Mouse (Mus musculus) testis, adult 2 months (tissue): ENCODE data around the gene Cpm.

Experiments used
- CTCF ChIP-seq: fragments of 200-500 bp; IDR thresholded peaks from 2 replicates; pipeline ENCODE4 v1.5.1; 2012; ENCODE audit warnings: low read depth, mild to moderate bottlenecking, inconsistent platforms, low read length, moderate library complexity; ENCODE audit not compliant: control insufficient read depth, insufficient read depth, insufficient replicate concordance
- POLR2A ChIP-seq: fragments of 200-500 bp; IDR thresholded peaks from 2 replicates; pipeline ENCODE4 v1.6.1; 2012; ENCODE audit warnings: low read depth, mild to moderate bottlenecking, inconsistent platforms, low read length, moderate library complexity; ENCODE audit not compliant: control insufficient read depth

- TF ChIP-seq CTCF = no peak
- TF ChIP-seq POLR2A = no peak
These were observed 15.3 kb upstream of the Cpm start for GRCm38 (mm10) chr10:117613960-117614359.
